Mouse (Mus musculus) urinary bladder, adult 2 months (tissue): Measurements from ENCODE around the gene Vmn1r34. TPM values are rescaled to one million over a fixed set of nuclear protein-coding genes. Genes with fewer than 3 reads are reported as not detected.
"Not testable (repeated sequence)": the region's sequence is repeated elsewhere in the genome, so short reads cannot be mapped to it uniquely, and the experiment has no call there.

ENCODE experiments used
- DNase-seq: peaks from one replicate; pipeline ENCODE4 v3.0.0; 2022; ENCODE audit warnings: low spot score
- polyA plus RNA-seq: library from polyadenylated mRNA; depleted of rRNA; stranded (reverse); fragments of >200 nt; gene quantifications from 2 replicates; pipeline ENCODE4 v1.2.3, GENCODE M21; 2012; rRNA removed

Gene Vmn1r34
- polyA plus RNA-seq, result not detected in 2 replicates

GRCm38 (mm10) chr6:66643779-66644178 is at the start of gene Vmn1r34:
Gene Vmn1r34, minus strand, starts transcription at chr6:66643879.
- DNase-seq, result no peak

- no peak for DNase-seq
These were observed 42.1 kb upstream of the Vmn1r34 start, which contains the start of gene Vmn1r35 for GRCm38 (mm10) chr6:66685806-66686205. Gene Vmn1r35, minus strand, starts transcription at chr6:66685906.

GRCm38 (mm10) chr6:66618182-66618581 is 25.5 kb downstream of the Vmn1r34 start, which contains the start of gene Vmn1r33:
Gene Vmn1r33, minus strand, starts transcription at chr6:66618282.
- DNase-seq, result not testable (repeated sequence)

GRCm38 (mm10) chr6:66595804-66596203 is 47.9 kb downstream of the Vmn1r34 start:
- no peak for DNase-seq

Other genes starting within 250 kb of the Vmn1r34 start
- 7.6 and 8.6 TPM in 2 replicates for gene Mad2l1, start 108.5 kb downstream of the Vmn1r34 start, polyA plus RNA-seq
- gene Vmn1r32, start 83.8 kb downstream of the Vmn1r34 start, polyA plus RNA-seq, result 0.03 TPM in 1 of 2 replicates, not detected in the other
- not detected in 2 replicates for gene Vmn1r33, start 25.6 kb downstream of the Vmn1r34 start, polyA plus RNA-seq
- not detected in 2 replicates for gene Vmn1r35, start 42.0 kb upstream of the Vmn1r34 start, polyA plus RNA-seq
- gene Vmn1r36, start 75.3 kb upstream of the Vmn1r34 start, polyA plus RNA-seq, result not detected in 2 replicates
- gene Vmn1r37, start 85.5 kb upstream of the Vmn1r34 start, polyA plus RNA-seq, result not detected in 2 replicates
- gene Vmn1r38, start 138.7 kb upstream of the Vmn1r34 start, polyA plus RNA-seq, result not detected in 2 replicates
- gene Vmn1r39, start 166.7 kb upstream of the Vmn1r34 start, polyA plus RNA-seq, result not detected in 2 replicates